Mouse (Mus musculus) testis, postnatal 10 days (tissue): ENCODE measurements around the gene Fam19a2.

Experiments
- DNase-seq: peaks from one replicate; pipeline ENCODE4 v3.0.0; 2021; ENCODE audit warnings: low spot score

Gene Fam19a2

DNA sequence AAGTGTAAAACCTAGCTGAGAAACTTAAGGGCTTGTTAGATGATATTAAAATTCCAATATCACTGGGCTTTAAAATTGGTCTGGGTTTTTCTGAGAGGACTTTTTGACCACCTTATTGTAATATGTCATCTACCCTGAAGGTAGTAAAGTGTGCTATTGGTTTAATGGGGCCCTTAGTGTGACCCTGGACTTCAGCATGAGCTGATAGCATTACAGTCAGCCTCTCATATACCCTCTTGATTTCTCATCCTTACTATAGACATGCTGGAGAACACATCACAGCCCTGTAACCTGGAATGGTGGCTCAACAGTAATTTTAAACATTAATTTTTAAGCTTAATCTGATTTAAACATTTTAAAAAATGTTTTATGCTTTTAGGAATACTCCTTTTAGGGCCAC is 459.8 kb downstream of the Fam19a2 start:
- DNase-seq, result no peak

DNA sequence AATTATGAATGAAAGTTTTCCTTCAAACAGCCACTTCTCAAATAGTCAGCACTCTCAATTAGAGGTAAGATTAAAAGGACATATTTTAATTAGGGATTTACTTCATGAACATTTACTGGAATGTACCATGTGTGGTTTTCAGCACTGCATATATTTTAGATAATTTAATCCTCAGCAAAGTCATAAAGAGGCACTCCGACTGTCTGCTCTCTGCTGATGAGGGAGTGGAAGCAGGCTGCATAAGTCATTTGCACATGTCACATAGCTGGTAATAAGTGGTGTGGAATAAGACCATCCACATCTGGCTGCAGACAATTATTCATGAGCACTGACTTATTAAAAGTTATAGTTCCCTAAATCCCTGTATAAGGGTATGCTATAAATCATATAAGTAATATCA is 484.5 kb downstream of the Fam19a2 start:
- DNase-seq, result no peak

DNA sequence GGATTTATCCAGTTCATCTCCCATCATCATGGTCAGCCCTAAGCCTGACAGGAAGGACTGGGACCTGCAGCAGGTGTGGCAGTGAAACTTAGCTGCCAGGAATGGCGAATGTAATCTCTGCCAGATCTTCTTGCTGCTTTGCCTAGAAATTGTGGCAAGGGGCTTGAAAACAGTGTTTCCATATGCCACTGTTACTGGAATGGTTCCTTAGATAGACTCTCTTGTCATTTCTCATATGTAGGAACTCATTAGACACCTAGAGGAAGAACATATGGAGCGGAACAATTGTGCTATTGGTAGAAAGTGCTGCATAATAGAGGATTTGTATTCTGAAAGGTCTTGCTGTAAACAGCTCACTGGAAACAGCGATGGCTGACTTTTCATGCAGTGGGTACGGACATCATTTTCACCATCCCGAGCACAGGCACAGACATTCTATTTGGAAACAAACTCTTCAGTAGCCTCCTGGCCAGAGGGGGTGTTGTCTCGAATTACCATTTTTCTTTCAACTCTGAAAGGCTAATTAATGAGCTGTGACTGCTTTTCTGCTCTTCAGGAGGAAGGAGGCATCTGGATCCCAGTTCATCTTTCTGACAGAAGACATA is 488.0 kb downstream of the Fam19a2 start:
- DNase-seq, result no peak

DNA sequence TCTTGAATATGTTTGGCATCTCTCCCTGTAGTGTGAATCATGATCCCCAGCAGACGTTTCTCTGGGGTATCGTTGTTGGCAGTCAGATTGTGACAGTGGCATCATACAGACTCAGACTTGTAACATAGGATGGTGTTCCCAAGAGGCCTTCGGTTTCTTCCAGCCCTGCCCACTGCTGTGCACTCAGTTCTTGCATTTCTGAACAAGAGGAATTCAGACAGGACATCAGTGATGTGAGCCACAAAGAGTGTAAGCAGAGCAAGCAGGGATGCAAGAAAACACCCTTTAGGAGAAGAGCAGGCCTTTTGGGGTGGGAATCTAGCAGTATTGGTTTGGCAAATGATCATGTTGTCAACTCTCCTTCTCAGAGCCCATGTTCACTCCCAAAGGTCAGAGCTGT is 489.0 kb downstream of the Fam19a2 start:
- DNase-seq, result no peak

DNA sequence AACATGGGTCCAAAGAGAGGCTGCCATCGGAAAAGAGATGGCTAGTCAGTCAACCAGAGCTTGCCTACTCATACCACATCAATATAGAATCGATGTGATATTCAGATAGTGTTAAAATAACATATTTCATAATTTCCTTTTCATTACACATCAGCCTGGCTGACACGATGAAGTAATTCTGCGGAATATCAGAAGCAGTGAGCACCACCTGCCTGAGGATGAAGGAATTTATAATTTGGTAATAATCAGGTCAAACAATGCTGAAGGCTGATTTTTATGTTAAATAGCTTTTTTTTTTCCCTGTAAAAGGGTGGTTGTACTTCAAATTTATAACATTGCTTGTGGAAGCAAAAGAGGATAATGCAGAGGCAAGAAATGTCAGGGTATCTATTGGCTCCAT is 490.2 kb downstream of the Fam19a2 start:
- no peak for DNase-seq

DNA sequence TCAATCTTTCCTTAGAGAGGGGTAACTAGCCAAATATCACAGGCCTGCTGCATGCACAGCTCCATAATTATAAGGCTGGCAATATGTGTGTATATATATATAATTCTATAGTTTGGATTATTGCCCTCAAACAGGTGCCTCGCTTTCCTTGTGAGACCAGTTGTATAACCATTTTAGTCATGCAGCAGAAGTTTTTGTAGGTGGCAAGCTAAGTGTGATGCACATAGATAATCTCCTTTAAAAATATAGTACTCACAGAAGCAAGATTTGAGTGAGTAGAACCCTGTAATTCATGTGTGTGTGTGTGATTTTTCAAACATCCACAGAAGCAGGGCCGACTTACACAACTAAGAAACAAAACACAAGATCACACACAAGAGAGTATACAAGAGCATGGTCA is 525.6 kb downstream of the Fam19a2 start:
- DNase-seq, result no peak
